ENCODE assay signal across 30 mouse cellular contexts in genomic region chr10:91130792-91131191, GRCm38 (mm10).
"Had no signal": no experiment of that assay in that cellular context is flagged by ENCODE, and none has a peak within 500 bp of the region (broad histone marks: within the 10 kb centered on the region; RNA-seq: fewer than 3 reads in every experiment).

No protein-coding gene starts in this region.

- DNase-seq: heart, postnatal 14 days; heart, postnatal 36 days; heart, postnatal 4 days; kidney, adult 11 months; kidney, adult 18-20 months; kidney, adult 2 months; kidney, adult 8-10 months; kidney, adult 9 months; kidney, postnatal 10 days; kidney, postnatal 14 days; kidney, postnatal 25 days; kidney, postnatal 36 days; kidney, postnatal 4 days; layer of hippocampus, adult 9-11 months; layer of hippocampus, postnatal 36 days had no signal

- H3K4me1 ChIP-seq: hindbrain, embryonic 10.5 days; hindbrain, embryonic 12.5 days; hindbrain, embryonic 13.5 days; hindbrain, embryonic 15.5 days; intestine, embryonic 15.5 days had no signal

- H3K36me3 ChIP-seq: heart, embryonic 10.5 days; heart, embryonic 12.5 days; heart, embryonic 13.5 days; heart, embryonic 15.5 days; hindbrain, embryonic 10.5 days; hindbrain, embryonic 12.5 days; hindbrain, embryonic 13.5 days; hindbrain, embryonic 15.5 days; intestine, embryonic 15.5 days; kidney, embryonic 15.5 days had no signal

- H3K27me3 ChIP-seq: heart, embryonic 12.5 days; heart, embryonic 13.5 days; heart, embryonic 15.5 days; hindbrain, embryonic 12.5 days; hindbrain, embryonic 13.5 days; hindbrain, embryonic 15.5 days; intestine, embryonic 15.5 days; kidney, embryonic 15.5 days had no signal

- H3K4me3 ChIP-seq: heart, embryonic 10.5 days; heart, embryonic 12.5 days; heart, embryonic 13.5 days; heart, embryonic 15.5 days; hindbrain, embryonic 10.5 days; hindbrain, embryonic 12.5 days; hindbrain, embryonic 13.5 days; hindbrain, embryonic 15.5 days; intestine, embryonic 15.5 days; kidney, embryonic 15.5 days; layer of hippocampus, adult 2 months; left cerebral cortex, adult 2 months had no signal

- H3K27ac ChIP-seq: heart, embryonic 10.5 days; heart, embryonic 13.5 days; heart, embryonic 15.5 days; hindbrain, embryonic 10.5 days; hindbrain, embryonic 12.5 days; hindbrain, embryonic 13.5 days; hindbrain, embryonic 14.5 days; hindbrain, embryonic 15.5 days; hindbrain, postnatal 0 days; intestine, embryonic 15.5 days; kidney, embryonic 15.5 days; kidney, postnatal 0 days; layer of hippocampus, adult 2 months; left cerebral cortex, adult 2 months had no signal
